In the genomic region with DNA sequence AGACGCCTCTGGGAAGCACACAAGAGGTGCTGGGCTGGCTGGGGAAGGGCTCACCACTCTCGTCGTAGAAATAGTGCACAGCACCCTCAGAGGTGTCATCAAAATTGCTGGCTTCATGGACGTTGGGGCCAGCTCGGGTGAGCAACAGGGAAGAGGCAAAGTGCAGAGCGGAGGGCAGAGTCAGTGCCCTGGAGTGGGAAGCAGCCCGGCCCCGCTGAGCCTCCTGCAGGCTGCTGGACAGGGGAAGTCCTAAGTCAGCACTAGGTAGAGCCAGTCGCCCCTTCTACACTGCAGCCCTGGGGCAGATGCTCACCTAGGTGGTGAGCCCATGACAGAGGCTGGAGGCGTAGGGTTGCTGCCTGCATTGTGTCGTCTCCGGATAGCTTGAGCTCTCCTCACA, we compare ENCODE assay signal across 21 mouse cellular contexts. TPM values are rescaled to one million over a fixed set of nuclear protein-coding genes. Genes with fewer than 3 reads are reported as not detected.
"Had no signal": no experiment of that assay in that cellular context is flagged by ENCODE, and none has a peak within 500 bp of the region (broad histone marks: within the 10 kb centered on the region; RNA-seq: fewer than 3 reads in every experiment).

No protein-coding gene starts in this region.

- H3K4me2 ChIP-seq: lung, embryonic 14.5 days; midbrain, embryonic 12.5 days; neural tube, embryonic 13.5 days; neural tube, embryonic 15.5 days had no signal

- H3K4me3 ChIP-seq: midbrain, embryonic 12.5 days; myocyte; neural tube, embryonic 13.5 days; neural tube, embryonic 15.5 days had no signal

- H3K9ac ChIP-seq: lung, embryonic 14.5 days; midbrain, embryonic 12.5 days; neural tube, embryonic 13.5 days; neural tube, embryonic 15.5 days had no signal

- H3K9me3 ChIP-seq: midbrain, embryonic 10.5 days; midbrain, embryonic 12.5 days; neural tube, embryonic 13.5 days; neural tube, embryonic 15.5 days had no signal

- H3K27me3 ChIP-seq: midbrain, embryonic 12.5 days; neural tube, embryonic 13.5 days; neural tube, embryonic 15.5 days had no signal

- DNase-seq: lung, adult 18-20 months; lung, embryonic 14.5 days; lung, postnatal 14 days; lung, postnatal 4 days; midbrain, embryonic 14.5 days; retina, postnatal 1 day; right cerebral cortex, adult 18-20 months; right cerebral cortex, postnatal 25 days; right cerebral cortex, postnatal 4 days; spleen, adult 18-20 months; thymus, adult 18-20 months; thymus, postnatal 25 days; thymus, postnatal 4 days had no signal

- H3K27ac ChIP-seq: midbrain, embryonic 10.5 days; midbrain, embryonic 12.5 days; neural tube, embryonic 13.5 days; neural tube, embryonic 15.5 days had no signal

- ATAC-seq: midbrain, embryonic 16.5 days had no signal

RNA-seq across cellular contexts. Expression of a gene that starts 19.9 kb away (rescaled TPM):
- polyA plus RNA-seq: midbrain, embryonic 10.5 days; neural tube, embryonic 11.5 days; neural tube, embryonic 13.5 days; small intestine, adult 2 months had no signal
